Mouse (Mus musculus): ENCODE measurements at regions not wholly inside any gene's neighbourhood (a gene's known extent, or its start where the extent isn't known, plus 50 kb on each side); places are given as distances from the start of the nearest gene placed in this dataset.
"Not testable (repeated sequence)": the region's sequence is repeated elsewhere in the genome, so short reads cannot be mapped to it uniquely, and the experiment has no call there.

DNA sequence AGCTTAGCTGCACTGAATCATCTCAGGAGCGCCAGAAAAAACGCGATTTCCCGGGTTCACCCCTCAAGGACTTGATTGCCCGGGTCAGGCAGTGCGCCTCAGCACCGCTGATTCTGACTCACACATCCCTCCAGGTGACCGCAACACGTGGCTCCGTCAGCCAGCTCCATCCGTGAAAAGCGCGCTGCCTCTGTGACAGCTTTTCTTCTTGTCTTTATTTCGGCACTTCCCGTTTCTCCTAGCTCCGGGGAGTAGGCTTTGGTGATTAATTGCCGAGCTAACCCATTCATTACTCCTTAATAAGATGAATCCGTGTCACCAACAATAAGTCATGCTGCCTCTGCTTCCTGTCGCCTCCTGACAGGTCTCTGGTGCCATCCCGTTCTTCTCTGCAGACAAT is 108.6 kb downstream of the Katnal1 start:
- intact Hi-C loops (cut with DNase I) = no loop called here
- DNase-seq = no peak

DNA sequence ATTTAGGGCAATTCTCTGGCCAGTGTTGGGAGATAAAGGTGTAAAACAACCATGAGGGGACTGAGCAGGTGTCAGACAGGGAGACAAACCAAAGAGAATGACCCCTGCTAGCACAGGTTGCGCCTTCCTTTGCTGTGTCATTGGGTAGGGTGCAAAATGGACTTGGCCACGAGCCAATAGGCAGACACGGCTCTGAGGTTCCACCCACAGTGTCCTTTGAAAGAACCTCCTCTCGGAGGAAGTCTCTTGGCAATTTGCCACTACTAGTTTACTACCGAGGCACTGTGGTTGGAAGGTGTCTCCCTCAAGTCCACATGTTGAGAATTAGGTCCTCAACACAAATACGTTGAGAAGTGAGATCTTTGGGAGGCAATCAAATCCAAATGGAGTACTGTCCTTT is 109.7 kb downstream of the Katnal1 start:
- no peak for DNase-seq
- intact Hi-C loops (cut with DNase I) = loop anchor here (10.0 kb wide), 2 partner anchors 225 to 555 kb away; no protein-coding TSS in a partner anchor

DNA sequence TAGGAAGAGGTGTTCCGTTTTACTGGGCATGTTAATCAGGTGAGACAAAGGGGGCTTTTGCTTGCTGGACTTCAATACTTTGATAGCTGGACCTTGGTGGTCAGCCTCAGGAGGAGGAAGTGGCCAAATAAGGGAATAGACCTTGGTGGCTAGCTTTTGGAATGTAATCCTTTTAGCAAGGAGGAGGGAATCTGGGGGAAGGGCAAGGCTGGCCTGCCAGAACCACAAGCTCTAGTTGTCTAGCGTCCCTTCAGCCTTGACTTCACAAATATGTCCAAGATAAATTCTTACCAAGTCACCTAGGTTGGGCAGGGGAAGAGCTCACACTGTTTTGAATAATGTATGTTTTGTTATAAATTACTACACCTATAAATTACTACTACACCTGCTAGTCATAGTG is 110.4 kb downstream of the Katnal1 start:
- DNase-seq = no peak
- intact Hi-C loops (cut with DNase I) = loop anchor here (10.0 kb wide), 2 partner anchors 226 to 556 kb away; no protein-coding TSS in a partner anchor

DNA sequence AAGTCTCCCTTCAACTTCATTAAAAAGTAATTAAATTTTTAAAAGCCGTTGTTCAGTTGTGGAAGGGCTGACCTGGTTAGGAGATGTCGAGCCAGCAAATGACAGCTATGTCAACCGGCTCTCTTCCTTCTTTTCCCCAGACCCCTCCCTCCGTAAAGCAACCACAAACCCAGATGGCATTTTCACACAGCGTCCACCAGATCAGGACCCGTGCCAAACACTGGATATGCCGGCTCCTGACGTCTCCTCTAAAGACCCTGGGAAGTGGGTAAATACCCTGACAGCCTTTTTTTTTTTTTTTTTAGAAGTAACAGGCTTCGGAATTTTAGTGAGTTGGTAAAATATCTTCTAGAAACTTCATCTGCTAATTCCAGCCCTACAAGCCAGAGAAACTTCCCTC is 116.3 kb downstream of the Katnal1 start:
- no peak for DNase-seq
- intact Hi-C loops (cut with DNase I) = loop anchor here (5.0 to 10.0 kb wide), 3 partner anchors 232 to 562 kb away; no protein-coding TSS in a partner anchor

DNA sequence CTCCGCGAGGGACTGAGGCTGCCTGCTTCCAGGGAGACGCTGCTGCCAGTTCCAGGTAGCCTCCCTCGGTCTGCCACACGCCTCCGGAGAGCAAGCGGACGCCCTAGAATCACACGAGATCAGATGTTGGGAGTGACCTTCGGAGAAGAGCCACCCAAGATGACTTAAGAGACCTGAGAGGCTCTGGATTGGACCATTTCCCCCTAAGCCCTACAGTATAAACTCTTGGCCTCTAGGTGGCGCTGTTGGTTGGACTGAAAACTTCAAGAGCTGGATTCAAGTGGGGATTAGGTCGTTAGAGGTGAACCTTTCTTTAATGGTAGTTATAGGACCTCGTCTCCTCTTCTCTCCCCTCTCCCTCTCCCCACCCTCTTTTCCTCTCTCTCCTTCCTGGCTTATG is 117.1 kb downstream of the Katnal1 start:
- peak in 1 of 2 experiments; percentile 42 for DNase-seq
- intact Hi-C loops (cut with DNase I) = loop anchor here (5.0 to 10.0 kb wide), 3 partner anchors 233 to 563 kb away; no protein-coding TSS in a partner anchor

DNA sequence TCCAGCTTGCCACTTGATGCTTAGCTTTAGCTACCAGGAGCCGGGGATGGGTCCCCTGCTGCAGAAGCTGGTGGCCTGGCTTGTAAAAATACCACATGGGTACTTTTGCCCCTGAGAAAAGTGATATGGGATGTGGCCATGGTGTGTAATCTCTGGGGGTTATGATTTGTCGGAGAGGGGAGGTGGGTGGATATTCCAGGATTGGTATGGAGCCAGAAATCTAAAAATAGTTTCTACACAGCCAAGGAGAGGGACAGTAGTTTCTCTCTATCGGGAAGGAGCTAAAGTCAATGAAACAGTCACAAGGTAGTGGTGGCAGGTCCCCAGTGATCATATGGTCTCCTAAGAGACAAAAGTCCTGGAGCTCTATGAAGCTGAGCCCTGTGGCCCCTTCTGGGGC is 119.6 kb downstream of the Katnal1 start:
- DNase-seq = no peak
- intact Hi-C loops (cut with DNase I) = no loop called here

DNA sequence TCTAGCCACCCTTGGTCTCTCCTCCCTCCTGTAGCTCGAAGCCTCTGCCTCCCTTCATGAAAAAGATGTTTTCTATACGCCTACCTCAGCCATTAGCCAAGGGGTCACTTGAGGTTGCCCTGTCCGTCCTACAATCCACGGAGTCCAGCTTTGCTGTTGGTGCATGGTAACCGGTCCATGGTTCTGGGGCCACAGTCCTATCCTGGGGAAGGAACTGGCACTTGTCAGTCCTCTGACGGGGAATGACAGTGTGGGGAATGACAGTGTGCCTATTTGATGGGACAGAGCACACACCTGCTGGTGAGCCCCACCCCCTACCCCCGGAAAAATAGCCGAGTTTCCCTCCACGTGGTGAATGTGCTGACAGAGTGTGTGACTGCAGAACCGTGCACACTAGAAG is 120.1 kb downstream of the Katnal1 start:
- no peak for DNase-seq

DNA sequence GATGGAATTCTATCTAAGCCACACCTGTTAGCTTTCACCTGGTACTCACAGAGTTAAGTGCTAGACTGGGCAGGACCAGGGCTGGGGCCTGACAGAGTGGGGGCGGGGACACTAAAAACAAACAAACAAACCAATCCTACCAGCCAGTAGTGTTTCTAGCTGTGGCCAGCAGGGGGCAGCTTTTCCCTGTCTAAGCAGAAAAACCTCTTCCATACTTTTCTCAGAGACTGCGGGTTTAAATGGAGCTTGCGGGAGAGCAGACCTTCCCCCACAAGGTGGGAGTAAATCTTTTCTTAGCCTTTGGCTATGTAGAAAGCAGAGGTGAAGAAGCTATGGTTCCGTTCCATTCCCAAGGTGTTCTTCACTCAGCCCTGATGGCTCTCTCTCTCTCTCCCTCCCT is 120.7 kb downstream of the Katnal1 start:
- intact Hi-C loops (cut with DNase I) = no loop called here
- no peak for DNase-seq

More for the DNA sequence above, 120.1 kb downstream of the Katnal1 start:
- intact Hi-C loops (cut with DNase I) = no loop called here

DNA sequence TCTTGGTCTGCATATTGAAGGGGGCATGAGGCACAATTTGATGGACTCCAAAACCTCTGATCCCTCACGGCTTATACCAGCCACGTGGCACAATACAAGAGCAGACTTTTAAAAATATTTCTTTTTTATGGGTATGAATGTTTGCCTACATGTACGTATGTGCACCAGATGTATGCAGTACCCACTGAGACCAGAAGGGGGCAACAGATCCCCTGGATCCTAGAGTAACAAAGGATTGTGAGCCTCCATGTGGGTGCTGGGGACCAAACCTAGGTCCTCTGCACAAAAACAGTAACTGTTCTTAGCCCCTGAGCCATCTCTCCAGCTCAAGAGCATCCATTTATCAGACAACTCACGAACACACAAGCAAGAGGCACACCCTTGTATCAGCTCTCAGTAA is 121.5 kb downstream of the Katnal1 start:
- intact Hi-C loops (cut with DNase I) = no loop called here
- DNase-seq = no peak

DNA sequence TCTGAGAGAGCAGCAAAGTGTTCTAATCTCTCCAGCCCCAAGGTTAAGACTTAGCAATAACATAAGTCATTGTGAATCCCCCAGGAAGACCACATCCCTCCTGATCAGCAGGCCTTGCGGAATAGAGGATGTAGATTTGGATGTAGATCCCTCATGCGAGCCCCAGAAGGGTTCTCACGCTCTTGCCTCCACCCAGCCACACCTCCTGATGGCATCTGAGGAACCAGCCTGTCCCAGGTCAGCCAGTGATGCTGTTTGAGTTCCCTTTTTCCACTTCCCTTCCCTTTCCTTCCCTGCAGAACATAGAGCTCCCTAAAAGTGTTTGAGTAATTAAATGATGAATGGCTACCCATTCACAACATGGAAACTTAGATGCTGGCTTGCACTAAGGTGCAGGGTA is 124.1 kb downstream of the Katnal1 start:
- intact Hi-C loops (cut with DNase I) = no loop called here
- DNase-seq = no peak

DNA sequence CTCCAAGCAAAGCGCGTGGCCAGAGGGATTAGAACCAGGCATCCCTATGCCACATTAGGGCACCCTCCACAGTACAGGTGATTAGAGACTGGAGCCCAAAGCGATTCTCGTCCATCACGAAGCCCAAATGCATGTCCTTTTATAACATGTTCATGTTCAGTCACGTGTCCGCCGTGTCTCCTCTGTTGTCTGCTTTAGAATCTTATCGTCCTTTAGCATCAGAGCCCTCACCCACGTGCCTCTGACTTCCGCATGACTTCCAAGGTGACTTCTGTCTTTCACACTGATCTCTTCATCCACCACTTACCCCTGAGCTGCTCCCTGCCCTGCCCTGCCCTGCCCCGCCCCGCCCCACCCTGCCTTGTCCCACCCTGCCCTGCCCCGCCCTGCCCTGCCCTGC is 125.3 kb downstream of the Katnal1 start:
- no peak for DNase-seq
- intact Hi-C loops (cut with DNase I) = no loop called here

DNA sequence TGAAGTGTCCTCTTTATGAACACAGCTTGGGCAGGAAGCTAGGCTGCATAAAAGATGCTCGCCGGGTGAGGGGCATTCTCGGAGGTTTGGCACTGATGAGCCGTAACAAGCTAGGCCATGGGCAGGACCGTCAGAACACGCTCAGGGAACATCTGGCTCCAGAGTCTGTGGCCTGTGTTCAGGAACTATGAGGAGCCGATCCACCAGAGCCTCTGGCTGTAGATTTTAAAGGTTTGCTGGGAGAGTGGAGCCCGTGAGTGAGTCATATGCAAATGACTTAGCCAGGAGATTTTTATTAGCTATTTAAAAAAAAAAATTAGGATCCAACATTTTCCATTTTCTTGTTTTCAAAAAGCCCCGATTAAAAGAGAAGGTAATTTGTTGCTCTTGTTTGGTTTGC is 126.4 kb downstream of the Katnal1 start:
- intact Hi-C loops (cut with DNase I) = no loop called here
- no peak for DNase-seq

DNA sequence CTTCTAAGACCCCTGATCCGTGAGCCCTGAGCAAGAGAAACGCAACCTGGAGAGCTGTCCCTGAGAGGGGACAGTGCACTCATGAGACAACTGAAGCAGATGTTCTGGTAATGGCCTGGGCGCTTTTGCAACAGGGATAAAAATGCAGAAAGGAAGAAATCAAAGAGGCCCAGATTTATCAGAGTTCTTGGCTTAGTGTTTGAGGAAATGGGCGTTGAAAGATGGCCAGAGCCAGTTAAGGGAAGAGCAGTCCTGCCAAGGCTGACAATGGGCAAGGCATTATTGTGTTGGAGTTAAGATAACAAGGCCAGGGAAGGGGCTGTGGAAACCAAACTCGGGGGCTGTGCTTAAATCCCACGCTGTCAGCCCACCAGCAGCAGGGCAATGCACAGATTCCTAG is 130.6 kb downstream of the Katnal1 start:
- DNase-seq = no peak
- intact Hi-C loops (cut with DNase I) = loop anchor here (10.0 kb wide), 2 partner anchors 134 to 344 kb away; no protein-coding TSS in a partner anchor

DNA sequence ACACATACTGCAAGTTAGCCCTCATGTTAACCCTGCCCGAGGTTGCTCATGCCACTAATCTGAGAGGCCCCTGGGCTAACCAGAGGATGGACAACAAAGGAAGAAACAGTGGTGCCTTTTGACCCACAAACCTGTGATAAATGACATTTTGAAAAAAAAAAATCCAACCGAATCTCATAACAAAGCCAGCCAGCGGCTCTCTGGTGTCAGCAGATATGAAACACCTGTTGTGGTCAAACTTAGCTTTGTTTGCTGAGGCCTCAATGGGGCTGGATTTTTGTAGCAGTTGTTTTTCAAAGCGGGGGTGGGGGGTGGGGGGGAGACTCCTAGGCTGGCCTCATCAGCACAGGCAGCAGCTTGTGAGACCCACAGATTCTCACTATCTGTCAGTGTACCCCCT is 133.0 kb downstream of the Katnal1 start:
- DNase-seq = no peak
- intact Hi-C loops (cut with DNase I) = loop anchor here (2.0 to 10.0 kb wide), 3 partner anchors 131 to 465 kb away; no protein-coding TSS in a partner anchor

DNA sequence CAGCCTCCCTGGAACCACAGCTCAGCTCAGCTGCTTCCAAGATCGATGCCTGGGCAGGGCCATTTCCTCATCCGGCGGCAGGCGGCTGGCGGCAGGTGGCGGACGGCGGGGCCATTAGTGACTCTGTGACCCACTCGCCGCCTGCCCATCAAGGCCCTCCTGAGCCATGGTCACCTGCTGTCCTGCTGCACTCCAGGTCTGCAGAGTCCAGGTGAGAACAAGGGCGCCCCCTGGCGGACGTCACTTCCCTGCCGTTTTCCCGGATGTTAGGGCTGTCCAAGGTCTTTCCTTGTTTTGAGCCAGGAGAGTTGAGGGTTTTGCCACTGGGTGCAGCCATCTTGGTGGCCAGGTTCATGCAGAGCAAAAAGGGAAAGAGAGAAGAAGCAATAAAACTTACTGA is 134.7 kb downstream of the Katnal1 start:
- peak; percentile 36 to 62 for DNase-seq
- intact Hi-C loops (cut with DNase I) = loop anchor here (5.0 to 10.0 kb wide), 3 partner anchors 130 to 340 kb away; partner anchors contain the start of gene Ubl3

DNA sequence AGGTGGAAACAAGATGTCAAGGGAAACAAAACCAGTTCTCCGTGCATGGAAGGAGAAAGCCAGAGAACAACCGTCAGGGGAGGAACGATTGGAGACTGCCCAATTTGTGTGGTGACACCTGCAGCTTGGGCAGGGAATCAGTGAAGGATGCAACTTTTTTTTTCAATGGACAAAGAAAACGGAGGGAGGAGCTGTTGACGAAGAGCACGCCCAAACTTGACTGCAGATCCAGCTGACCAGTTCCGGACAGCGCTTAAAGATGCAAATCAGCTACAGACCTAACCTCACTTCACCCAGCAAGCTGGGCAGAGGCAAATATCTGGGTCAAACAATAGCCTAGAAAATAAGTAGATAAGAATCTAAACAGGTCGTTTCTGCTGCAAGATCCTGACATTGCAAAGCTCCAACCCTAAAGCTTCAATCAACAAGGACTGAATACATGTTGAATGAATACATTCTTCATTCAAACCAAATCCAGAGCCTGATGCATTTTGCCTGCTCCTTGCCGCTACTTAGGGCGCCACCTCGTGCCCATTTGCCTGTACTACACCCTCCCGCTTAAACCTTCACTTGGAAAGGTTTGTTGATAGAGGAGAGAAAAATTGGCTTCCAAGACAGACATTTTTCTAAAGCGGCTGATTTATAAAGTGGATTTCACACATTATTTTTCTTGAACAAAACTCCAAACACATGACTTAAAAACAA is 136.2 kb downstream of the Katnal1 start:
- intact Hi-C loops (cut with DNase I) = loop anchor here (5.0 to 10.0 kb wide), 3 partner anchors 128 to 338 kb away; partner anchors contain the start of gene Ubl3
- DNase-seq = peak; percentile 77 to 83

DNA sequence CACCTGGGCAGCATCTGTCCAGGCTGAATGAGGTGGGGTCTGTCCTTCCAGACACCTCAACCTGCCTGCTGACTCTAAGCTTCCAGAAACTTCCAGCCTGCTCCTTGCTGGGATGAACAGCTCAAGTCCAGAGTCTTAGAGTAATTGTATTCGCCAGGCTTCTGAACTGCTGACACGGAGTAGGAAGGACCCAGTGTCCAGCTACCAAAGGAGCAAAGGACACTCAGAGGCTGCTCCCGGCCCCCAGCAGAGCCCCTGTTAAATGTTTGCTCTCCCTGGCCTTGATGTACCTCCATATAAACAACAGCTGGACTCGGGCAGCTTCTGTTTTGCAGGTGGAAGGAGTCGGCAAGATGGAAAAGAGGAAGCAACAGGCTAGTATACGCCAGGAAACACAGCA is 137.5 kb downstream of the Katnal1 start:
- DNase-seq = no peak
- intact Hi-C loops (cut with DNase I) = loop anchor here (5.0 to 10.0 kb wide), 3 partner anchors 127 to 337 kb away; partner anchors contain the start of gene Ubl3

DNA sequence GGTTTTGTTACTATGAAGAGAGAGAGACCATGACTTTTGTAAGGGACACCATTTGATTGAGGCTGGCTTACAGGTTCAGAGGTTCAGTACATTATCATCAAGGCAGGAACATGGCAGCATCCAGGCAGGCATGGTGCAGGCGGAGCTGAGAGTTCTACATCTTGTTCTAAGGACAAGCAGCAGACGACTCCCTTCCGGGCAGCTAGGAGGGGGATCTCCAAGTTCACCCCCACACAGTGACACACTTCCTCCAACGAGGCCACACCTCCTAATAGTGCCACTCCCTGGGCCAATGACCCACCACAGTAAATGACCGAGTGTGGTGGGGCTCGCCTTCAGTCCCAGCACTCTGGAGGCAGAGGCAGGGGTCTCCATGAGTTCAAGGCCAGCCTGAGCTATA is 138.8 kb downstream of the Katnal1 start:
- intact Hi-C loops (cut with DNase I) = loop anchor here (5.0 to 10.0 kb wide), 3 partner anchors 126 to 336 kb away; partner anchors contain the start of gene Ubl3
- not testable (repeated sequence) for DNase-seq

DNA sequence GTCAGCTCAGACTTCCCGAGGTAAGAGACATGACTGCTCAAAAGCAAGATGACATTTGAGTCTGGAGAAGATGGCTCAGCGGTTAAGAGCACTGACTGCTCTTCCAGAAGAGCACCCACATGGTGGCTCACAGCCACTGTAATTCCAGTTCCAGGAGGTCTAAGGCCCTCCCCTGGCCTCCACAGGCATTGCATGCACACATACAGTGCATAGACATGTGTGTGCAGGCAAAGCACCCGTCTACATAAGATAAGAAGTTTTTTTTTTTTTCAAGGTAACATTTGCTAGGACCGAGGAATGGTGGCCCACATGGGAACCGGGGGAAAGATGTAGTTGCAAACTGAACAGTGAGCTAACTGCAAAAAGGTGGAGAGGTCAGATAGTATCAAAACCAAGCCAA is 139.3 kb downstream of the Katnal1 start:
- no peak for DNase-seq
- intact Hi-C loops (cut with DNase I) = loop anchor here (5.0 to 10.0 kb wide), 3 partner anchors 125 to 335 kb away; partner anchors contain the start of gene Ubl3

DNA sequence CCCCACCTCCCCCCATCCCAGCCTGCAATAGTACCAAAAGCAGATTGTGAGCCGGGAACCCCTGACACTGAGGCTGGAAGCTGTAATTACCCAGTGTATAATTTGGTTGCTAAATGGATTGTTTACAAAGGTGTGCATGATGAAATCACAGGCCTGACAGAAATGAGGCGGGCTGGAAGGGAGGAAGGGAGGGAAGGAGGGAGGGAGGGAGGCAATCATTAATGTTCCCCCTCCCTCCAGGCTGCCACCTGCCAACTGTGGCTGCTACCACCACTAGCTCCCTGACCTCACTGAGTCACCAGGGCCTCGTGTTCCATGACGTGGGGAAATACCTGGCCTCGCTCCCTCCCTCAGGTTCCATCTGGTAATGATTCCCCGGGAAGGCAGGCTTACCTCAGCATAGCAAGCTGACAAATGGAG is 140.0 kb downstream of the Katnal1 start:
- no peak for DNase-seq
- intact Hi-C loops (cut with DNase I) = no loop called here

DNA sequence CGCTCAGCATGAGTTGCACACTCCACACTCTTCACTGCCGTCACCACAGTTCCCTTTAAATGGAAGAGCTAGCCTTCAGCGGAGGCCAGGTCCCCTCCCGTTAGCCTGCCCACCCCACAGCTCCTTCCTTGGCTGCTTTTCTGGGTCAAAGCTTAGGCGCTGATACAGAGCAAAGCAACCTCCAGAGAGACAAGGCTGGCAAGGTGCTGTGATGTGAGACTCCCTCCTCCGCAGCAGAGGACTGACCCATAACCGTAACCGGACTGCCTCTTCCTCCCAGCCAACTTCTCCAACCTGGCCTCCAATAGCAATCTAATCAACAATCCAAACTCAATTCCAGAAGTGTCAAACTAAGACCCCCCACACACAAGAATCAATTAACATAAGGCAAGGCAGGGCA is 140.4 kb downstream of the Katnal1 start:
- DNase-seq = no peak
- intact Hi-C loops (cut with DNase I) = no loop called here

DNA sequence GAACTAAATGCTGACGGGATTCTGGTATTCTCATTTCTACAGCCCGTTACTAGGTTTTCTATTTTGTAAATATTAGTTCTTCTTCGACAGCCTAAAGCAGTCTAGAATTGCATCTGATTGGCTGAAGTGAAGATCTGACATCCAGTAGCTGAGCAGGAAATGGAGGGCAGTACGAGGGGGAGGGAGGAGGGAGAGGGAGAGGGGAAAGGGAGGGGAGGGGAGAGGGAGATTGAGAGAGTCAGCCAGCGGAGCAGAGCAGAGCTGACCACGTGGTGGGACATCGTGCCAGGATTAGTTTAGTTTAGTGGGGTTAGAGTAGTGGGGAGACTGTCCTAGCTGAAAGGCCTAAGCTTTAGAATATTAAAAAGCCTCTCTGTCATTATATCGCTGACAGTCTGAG is 141.8 kb downstream of the Katnal1 start:
- no peak for DNase-seq
- intact Hi-C loops (cut with DNase I) = no loop called here
